In the genomic region with DNA sequence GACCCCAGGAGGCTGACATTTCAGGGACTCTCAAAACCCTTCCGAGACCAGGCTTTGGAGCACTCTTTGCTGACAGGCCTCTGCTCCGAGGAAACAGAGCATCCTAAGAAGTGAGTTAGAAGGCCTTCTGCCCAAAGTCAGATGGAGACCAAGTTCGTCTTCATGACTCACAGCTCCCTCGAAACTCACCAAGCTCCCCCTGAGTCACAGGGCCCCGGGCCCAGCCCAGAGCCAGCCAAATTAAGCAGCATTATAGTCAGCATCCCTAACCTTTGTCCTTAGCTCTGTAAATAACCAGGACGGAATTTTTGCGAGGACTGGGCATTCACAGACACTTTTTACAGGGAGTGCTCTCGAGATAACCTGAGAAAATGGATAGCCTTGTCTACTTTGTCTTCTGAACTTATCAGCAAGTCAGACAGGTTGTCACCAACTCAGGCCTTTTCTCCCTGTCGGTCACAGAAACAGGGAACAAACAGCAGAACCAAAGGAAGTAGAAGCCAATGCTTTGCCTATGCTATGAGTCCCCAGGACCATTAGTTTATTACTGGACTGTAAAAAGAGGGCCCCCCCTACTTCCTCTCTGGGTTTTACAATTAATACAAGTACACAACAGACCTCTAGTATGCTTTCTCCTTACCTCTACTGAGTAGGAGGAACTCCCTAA, we compare ENCODE assay signal across 8 mouse cellular contexts. TPM values are rescaled to one million over a fixed set of nuclear protein-coding genes. Genes with fewer than 3 reads are reported as not detected.
A peak's percentile ranks its signal among the peaks of the same experiment; 100 is the strongest.
DNase-seq lines count a peak whose midpoint lies in the region; ATAC-seq lines count a peak whose summit lies in the region.

No protein-coding gene starts in this region.

- H3K4me3 ChIP-seq in forebrain, embryonic 12.5 days (replicated peaks) = no peak overlapping the region
- peak overlapping the region; percentile 81 for H3K4me3 ChIP-seq in midbrain, embryonic 10.5 days

- ATAC-seq in forebrain, embryonic 12.5 days (ENCODE audit: low FRiP score) = no peak

- peak; percentile 91 for DNase-seq in heart, adult 11 months
- no peak for DNase-seq in heart, adult 18-20 months
- DNase-seq in A20 (ENCODE audit: low read depth, low spot score) = peak; percentile 60
- DNase-seq in midbrain, embryonic 10.5 days (ENCODE audit: low spot score) = no peak
- no peak for DNase-seq in frontal cortex, postnatal 10 days (ENCODE audit: low spot score in 2 of 2)
- DNase-seq in spleen, postnatal 36 days (ENCODE audit: low spot score in 2 of 2) = no peak
- DNase-seq in spleen, postnatal 4 days (ENCODE audit: low spot score in 2 of 2) = no peak

- H3K27me3 ChIP-seq in forebrain, embryonic 12.5 days = no peaks in the 10 kb centered on the region
- no peaks in the 10 kb centered on the region for H3K27me3 ChIP-seq in midbrain, embryonic 10.5 days (ENCODE audit: low read depth, poor library complexity, severe bottlenecking)

- H3K4me2 ChIP-seq in forebrain, embryonic 12.5 days = peak overlapping the region; percentile 27

- H3K36me3 ChIP-seq in forebrain, embryonic 12.5 days (replicated peaks) = peaks cover 12% of the 10 kb centered on the region
- H3K36me3 ChIP-seq in midbrain, embryonic 10.5 days = peaks cover 17% of the 10 kb centered on the region

- peaks cover 54% of the 10 kb centered on the region for H3K4me1 ChIP-seq in forebrain, embryonic 12.5 days
- peaks cover 75% of the 10 kb centered on the region for H3K4me1 ChIP-seq in midbrain, embryonic 10.5 days

- no peak overlapping the region for H3K9ac ChIP-seq in forebrain, embryonic 12.5 days

- no peaks in the 10 kb centered on the region for H3K9me3 ChIP-seq in forebrain, embryonic 12.5 days
- no peaks in the 10 kb centered on the region for H3K9me3 ChIP-seq in midbrain, embryonic 10.5 days (replicated peaks)

- WGBS in forebrain, embryonic 12.5 days = 71% methylated on average over 9 of the region's 9 CpGs
- 73% methylated on average over 9 of the region's 9 CpGs for WGBS in midbrain, embryonic 10.5 days

- peak overlapping the region; percentile 68 for H3K27ac ChIP-seq in forebrain, embryonic 12.5 days
- peak overlapping the region; percentile 91 for H3K27ac ChIP-seq in midbrain, embryonic 10.5 days (replicated peaks)

RNA-seq across cellular contexts. Expression of a gene that starts 5.0 kb away (rescaled TPM):
- 10 to 100 TPM; 27.7 to 30.7 TPM for total RNA-seq in heart, adult 18-20 months (2021)
- 40.3 and 40.6 TPM in 2 replicates for polyA plus RNA-seq in forebrain, embryonic 12.5 days (2016; fragmentation: Nextera tagmentation; extraction: Ambion mirVana)
- polyA plus RNA-seq in midbrain, embryonic 10.5 days (2016; fragmentation: Nextera tagmentation; extraction: Ambion mirVana) = 27.4 and 40.4 TPM in 2 replicates

RNA-seq across cellular contexts. Expression of a gene that starts 9.5 kb away (rescaled TPM):
- total RNA-seq in heart, adult 18-20 months (2021) = 100 to 1,000 TPM; 107 to 113 TPM
- 308 and 324 TPM in 2 replicates for polyA plus RNA-seq in forebrain, embryonic 12.5 days (2016; fragmentation: Nextera tagmentation; extraction: Ambion mirVana)
- polyA plus RNA-seq in midbrain, embryonic 10.5 days (2016; fragmentation: Nextera tagmentation; extraction: Ambion mirVana) = 419 and 471 TPM in 2 replicates

RNA-seq across cellular contexts. Expression of a gene that starts 15.4 kb away (rescaled TPM):
- 10 to 100 TPM; 20.5 to 24.4 TPM for total RNA-seq in heart, adult 18-20 months (2021)
- polyA plus RNA-seq in forebrain, embryonic 12.5 days (2016; fragmentation: Nextera tagmentation; extraction: Ambion mirVana) = 24.9 and 26.7 TPM in 2 replicates
- 21.8 and 27.5 TPM in 2 replicates for polyA plus RNA-seq in midbrain, embryonic 10.5 days (2016; fragmentation: Nextera tagmentation; extraction: Ambion mirVana)

RNA-seq across cellular contexts. Expression of a gene that starts 17.7 kb away (rescaled TPM):
- total RNA-seq in heart, adult 18-20 months (2021) = 10 to 100 TPM in 1 of 2 experiments, 1 to 10 TPM in 1; 9.0 to 10.9 TPM
- polyA plus RNA-seq in forebrain, embryonic 12.5 days (2016; fragmentation: Nextera tagmentation; extraction: Ambion mirVana) = 25.3 and 25.5 TPM in 2 replicates
- 9.9 and 14.2 TPM in 2 replicates for polyA plus RNA-seq in midbrain, embryonic 10.5 days (2016; fragmentation: Nextera tagmentation; extraction: Ambion mirVana)

RNA-seq across cellular contexts. Expression of a gene that starts 30.7 kb away (rescaled TPM):
- total RNA-seq in heart, adult 18-20 months (2021) = 1 to 10 TPM; 1.6 to 2.9 TPM
- polyA plus RNA-seq in forebrain, embryonic 12.5 days (2016; fragmentation: Nextera tagmentation; extraction: Ambion mirVana) = 21.6 and 26.7 TPM in 2 replicates
- polyA plus RNA-seq in midbrain, embryonic 10.5 days (2016; fragmentation: Nextera tagmentation; extraction: Ambion mirVana) = 25.0 and 27.2 TPM in 2 replicates

Comparison
In these comparisons a context has a peak if more than half of its experiments do, and no peak if none do; other contexts are left out.
1. DNase-seq: peak in heart, adult 11 months (single experiment) and A20 (single experiment); none in heart, adult 18-20 months (0 of 2), midbrain, embryonic 10.5 days (single experiment), frontal cortex, postnatal 10 days (0 of 2), spleen, postnatal 36 days (0 of 2) and spleen, postnatal 4 days (0 of 2).